Mouse (Mus musculus) skeletal muscle tissue, adult 2 months (tissue): Measurements from ENCODE around the gene Slc12a9.

Experiments
- DNase-seq: peaks from one replicate; pipeline ENCODE4 v3.0.0-alpha.2; 2012; ENCODE audit warnings: low read depth, low spot score

Gene Slc12a9

GRCm38 (mm10) chr5:137346983-137347382, 13.6 kb upstream of the Slc12a9 start:
- no peak for DNase-seq

GRCm38 (mm10) chr5:137346388-137346787, 13.0 kb upstream of the Slc12a9 start:
- no peak for DNase-seq

GRCm38 (mm10) chr5:137345821-137346220, 12.4 kb upstream of the Slc12a9 start:
- no peak for DNase-seq

- DNase-seq, result no peak
Measured at GRCm38 (mm10) chr5:137343869-137344268, 10.5 kb upstream of the Slc12a9 start.

GRCm38 (mm10) chr5:137343412-137343811, 10.0 kb upstream of the Slc12a9 start:
- no peak for DNase-seq

- DNase-seq, result no peak
Measured at GRCm38 (mm10) chr5:137342407-137343012, 9.1 kb upstream of the Slc12a9 start.

GRCm38 (mm10) chr5:137340222-137340621, 6.8 kb upstream of the Slc12a9 start:
- DNase-seq, result no peak

GRCm38 (mm10) chr5:137339290-137339979, 6.0 kb upstream of the Slc12a9 start:
- peak; percentile 21 for DNase-seq

GRCm38 (mm10) chr5:137338663-137339289, 5.4 kb upstream of the Slc12a9 start:
- DNase-seq, result peak; percentile 53

GRCm38 (mm10) chr5:137338256-137338655, 4.9 kb upstream of the Slc12a9 start:
- DNase-seq, result peak; percentile 90

- no peak for DNase-seq
Measured at GRCm38 (mm10) chr5:137337190-137337589, 3.8 kb upstream of the Slc12a9 start.

GRCm38 (mm10) chr5:137335066-137335465, 1.7 kb upstream of the Slc12a9 start:
- no peak for DNase-seq

GRCm38 (mm10) chr5:137334317-137334716, 920 bp upstream of the Slc12a9 start:
- no peak for DNase-seq

- no peak for DNase-seq
Measured at GRCm38 (mm10) chr5:137332857-137333511, 413 bp downstream of the Slc12a9 start.

GRCm38 (mm10) chr5:137330910-137331309, 2.5 kb downstream of the Slc12a9 start:
- no peak for DNase-seq

- DNase-seq, result no peak
Measured at GRCm38 (mm10) chr5:137320996-137321395, 12.4 kb downstream of the Slc12a9 start.

GRCm38 (mm10) chr5:137318570-137318969, 14.8 kb downstream of the Slc12a9 start:
- no peak for DNase-seq

- no peak for DNase-seq
Measured at GRCm38 (mm10) chr5:137317361-137317760, 16.0 kb downstream of the Slc12a9 start.

- DNase-seq, result no peak
Measured at GRCm38 (mm10) chr5:137315084-137315903, 18.1 kb downstream of the Slc12a9 start.

GRCm38 (mm10) chr5:137314193-137315083, 19.0 kb downstream of the Slc12a9 start, which contains the start of gene Trip6:
Trip6 (minus strand) TSS chr5:137314404.
- peak; percentile 78 for DNase-seq
